Mouse (Mus musculus) cerebellum, adult (tissue): ENCODE measurements around the gene Serpinb6d.

Experiments used
- ATAC-seq: cut with Nextera tagmentation; 2 replicates; pipeline ENCODE4 v1.9.2; 2017; ENCODE audit warnings: mild to moderate bottlenecking, moderate library complexity, mixed read lengths; ENCODE audit not compliant: insufficient number of reproducible peaks, low FRiP score, low TSS enrichment

The Serpinb6d gene

DNA sequence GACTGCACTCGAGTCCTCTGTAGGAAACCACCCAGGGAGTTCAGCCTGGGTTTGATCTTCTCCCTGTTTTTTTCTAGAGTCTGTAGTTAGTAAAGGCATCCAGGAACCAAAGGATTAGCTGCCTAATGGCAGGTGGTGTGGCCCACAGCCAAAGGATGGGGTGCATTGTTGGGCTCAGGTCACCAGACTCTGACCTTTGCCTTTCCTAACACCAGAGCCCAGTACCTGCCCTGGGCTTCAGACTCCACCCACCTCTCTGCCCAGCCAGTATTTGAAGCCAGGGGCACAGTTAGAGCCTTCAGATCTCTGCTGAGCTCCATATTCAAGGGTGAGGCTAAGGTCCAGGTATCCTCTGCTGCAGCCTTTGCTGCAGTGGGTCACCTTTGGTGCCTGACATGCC is at the start of gene Serpinb6d:
Serpinb6d (plus strand) TSS at position 301 of the 400 bp plus-strand sequence.
- no peak for ATAC-seq

DNA sequence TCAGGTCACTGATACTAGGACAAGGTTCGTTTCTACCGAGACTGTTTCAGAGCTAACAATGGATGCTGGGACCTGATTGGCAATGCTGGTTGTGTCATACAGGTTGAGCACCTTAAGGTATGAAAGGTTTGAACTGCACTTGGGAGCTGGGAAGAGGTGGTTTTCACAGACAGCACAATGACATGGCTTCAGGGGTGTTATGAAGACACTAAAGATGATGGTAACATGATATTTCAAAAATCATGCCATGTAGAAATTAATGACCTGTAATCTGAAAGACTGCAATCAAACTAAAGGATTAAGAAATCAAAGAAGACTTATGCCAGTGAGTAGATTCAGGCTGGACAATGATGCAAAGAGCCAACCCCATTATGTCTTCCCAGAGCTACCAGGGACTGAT is 38.3 kb upstream of the Serpinb6d start:
- no peak for ATAC-seq

DNA sequence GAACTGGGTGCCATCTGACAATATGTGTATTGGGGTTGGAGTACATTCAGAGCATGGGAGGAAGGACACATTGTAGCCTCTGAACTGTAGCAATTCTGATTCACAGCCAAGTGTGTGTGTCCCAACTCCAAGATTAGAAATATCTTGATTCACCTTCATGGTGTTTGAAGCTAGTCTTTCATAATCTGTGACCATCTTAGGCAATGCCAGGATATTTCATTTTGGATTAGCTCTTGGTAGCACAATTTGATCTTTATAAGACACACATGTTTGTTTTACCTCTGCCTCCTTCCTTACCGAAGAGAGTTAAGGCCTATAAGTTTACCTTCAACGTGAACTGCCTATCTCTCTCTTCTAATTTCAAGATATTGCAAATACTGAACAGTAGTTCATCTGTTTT is 18.7 kb upstream of the Serpinb6d start:
- ATAC-seq, result no peak

DNA sequence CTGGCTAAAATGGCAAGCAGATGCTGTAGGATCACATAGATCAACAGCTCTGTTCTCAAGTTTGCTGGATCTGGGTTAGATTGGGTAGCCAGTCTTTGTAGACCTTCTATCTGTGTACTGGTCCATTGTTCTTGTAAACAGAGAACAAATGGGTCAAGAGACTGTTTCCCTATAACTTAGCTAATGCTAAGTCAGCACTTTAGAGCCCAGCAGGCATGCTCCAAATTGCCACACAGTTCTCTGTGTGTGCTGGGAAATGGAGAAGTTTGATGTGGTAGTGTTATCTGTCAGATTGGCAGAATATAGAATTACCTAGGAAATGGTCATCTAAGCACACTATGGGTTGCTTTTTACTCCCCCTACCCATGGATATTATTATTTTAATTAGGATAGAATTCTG is 1.3 kb downstream of the Serpinb6d start:
- ATAC-seq, result no peak

DNA sequence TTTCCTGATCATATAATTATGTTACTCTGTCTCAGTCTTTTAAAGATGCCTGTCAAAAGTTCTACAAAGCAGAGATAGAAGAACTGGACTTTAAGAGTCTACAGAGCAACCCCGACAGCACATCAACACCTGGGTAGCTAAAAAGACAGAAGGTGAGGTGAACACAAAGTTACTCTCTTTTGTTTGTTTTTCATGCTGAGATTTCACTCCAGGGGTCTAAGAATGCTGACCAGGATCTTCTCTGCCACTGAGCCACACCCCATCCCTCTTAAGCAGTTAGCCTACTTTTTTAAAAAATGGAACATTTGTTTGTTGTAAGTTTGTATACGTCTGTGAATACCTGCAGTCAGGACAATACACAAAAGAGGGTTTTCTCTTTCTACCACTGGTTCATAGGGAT is 59.1 kb downstream of the Serpinb6d start:
- no peak for ATAC-seq
